In genomic region chr1:144186655-144187396, GRCm38 (mm10) we compare ENCODE assay signal across 26 mouse cellular contexts. TPM values are rescaled to one million over a fixed set of nuclear protein-coding genes. Genes with fewer than 3 reads are reported as not detected.
A peak's percentile ranks its signal among the peaks of the same experiment; 100 is the strongest.
DNase-seq lines count a peak whose midpoint lies in the region; ATAC-seq and TF ChIP-seq lines count a peak whose summit lies in the region.
"Had no signal": no experiment of that assay in that cellular context is flagged by ENCODE, and none has a peak within 500 bp of the region (broad histone marks: within the 10 kb centered on the region; RNA-seq: fewer than 3 reads in every experiment).

No protein-coding gene starts in this region.

- TF ChIP-seq CTCF in bone marrow macrophage, adult 2 months (IDR thresholded peaks at IDR 0.05; ENCODE audit: low read depth, low read length) = no peak

- TF ChIP-seq POLR2A in bone marrow macrophage, adult 2 months (IDR thresholded peaks at IDR 0.05; ENCODE audit: borderline replicate concordance, low read depth, low read length) = no peak

- H3K27me3 ChIP-seq in embryonic facial prominence, embryonic 15.5 days = no peaks in the 10 kb centered on the region
- no peaks in the 10 kb centered on the region for H3K27me3 ChIP-seq in embryonic facial prominence, embryonic 10.5 days (replicated peaks; ENCODE audit: low read depth, poor library complexity, severe bottlenecking)
- H3K27me3 ChIP-seq: embryonic facial prominence, embryonic 12.5 days; forebrain, embryonic 13.5 days; forebrain, embryonic 15.5 days had no signal

- no peaks in the 10 kb centered on the region for H3K36me3 ChIP-seq in embryonic facial prominence, embryonic 15.5 days
- H3K36me3 ChIP-seq in embryonic facial prominence, embryonic 10.5 days (replicated peaks) = no peaks in the 10 kb centered on the region
- H3K36me3 ChIP-seq: embryonic facial prominence, embryonic 12.5 days; forebrain, embryonic 15.5 days; G1E had no signal

- 0 out of 2 replicates have a peak, but pooled peaks cover 10% of the 10 kb centered on the region for H3K4me1 ChIP-seq in embryonic facial prominence, embryonic 15.5 days
- peaks cover 18% of the 10 kb centered on the region for H3K4me1 ChIP-seq in embryonic facial prominence, embryonic 10.5 days
- H3K4me1 ChIP-seq in bone marrow macrophage, adult 2 months (ENCODE audit: control insufficient read depth, insufficient read depth, low read length) = peaks cover 18% of the 10 kb centered on the region

- H3K9ac ChIP-seq in embryonic facial prominence, embryonic 15.5 days = no peak overlapping the region
- H3K9ac ChIP-seq: embryonic facial prominence, embryonic 12.5 days; forebrain, embryonic 13.5 days; forebrain, embryonic 15.5 days; forebrain, postnatal 0 days had no signal

- H3K4me3 ChIP-seq in embryonic facial prominence, embryonic 15.5 days (replicated peaks) = no peak overlapping the region
- H3K4me3 ChIP-seq in embryonic facial prominence, embryonic 10.5 days = no peak overlapping the region
- H3K4me3 ChIP-seq in bone marrow macrophage, adult 2 months (ENCODE audit: insufficient read depth, low read length) = no peak overlapping the region
- H3K4me3 ChIP-seq: embryonic facial prominence, embryonic 12.5 days; erythroblast, embryonic 14.5 days; forebrain, embryonic 13.5 days; forebrain, embryonic 15.5 days had no signal

- no peak overlapping the region for H3K4me2 ChIP-seq in embryonic facial prominence, embryonic 15.5 days (replicated peaks)
- H3K4me2 ChIP-seq: embryonic facial prominence, embryonic 12.5 days; forebrain, embryonic 13.5 days; forebrain, embryonic 15.5 days had no signal

- no peaks in the 10 kb centered on the region for H3K9me3 ChIP-seq in embryonic facial prominence, embryonic 15.5 days (replicated peaks)
- no peaks in the 10 kb centered on the region for H3K9me3 ChIP-seq in embryonic facial prominence, embryonic 10.5 days
- H3K9me3 ChIP-seq: embryonic facial prominence, embryonic 12.5 days; forebrain, embryonic 13.5 days; forebrain, embryonic 15.5 days; G1E had no signal

- ATAC-seq in embryonic facial prominence, embryonic 15.5 days (ENCODE audit: insufficient number of reproducible peaks, low FRiP score, low TSS enrichment, low read depth) = no peak
- peak; percentile 21; the same call in 1 of the 2 replicates for ATAC-seq in megakaryocyte progenitor cell, adult 5-6 weeks (replicated peaks; ENCODE audit: poor library complexity)
- ATAC-seq in erythroid progenitor cell, adult 5-6 weeks (replicated peaks; ENCODE audit: low FRiP score, poor library complexity, severe bottlenecking) = no peak
- ATAC-seq: activated CD4-positive, CD25-positive, alpha-beta regulatory T cell, adult 4 months; forebrain, embryonic 13.5 days; forebrain, embryonic 15.5 days; forebrain, postnatal 0 days; Patski had no signal

- WGBS in embryonic facial prominence, embryonic 15.5 days = 31% methylated on average over 7 of the region's 7 CpGs
- 70% methylated on average over 7 of the region's 7 CpGs for WGBS in embryonic facial prominence, embryonic 10.5 days

- 0 out of 2 replicates have a peak overlapping the region, but pooled peaks have one; percentile 34 for H3K27ac ChIP-seq in embryonic facial prominence, embryonic 15.5 days (replicated peaks)
- no peak overlapping the region for H3K27ac ChIP-seq in embryonic facial prominence, embryonic 10.5 days (replicated peaks)
- peak overlapping the region; percentile 9; the same call in 1 of the 2 replicates for H3K27ac ChIP-seq in bone marrow macrophage, adult 2 months (ENCODE audit: insufficient read depth, low read depth, low read length)
- H3K27ac ChIP-seq: embryonic facial prominence, embryonic 12.5 days; forebrain, embryonic 13.5 days; forebrain, embryonic 15.5 days had no signal

- no peak for DNase-seq in embryonic facial prominence, embryonic 10.5 days (ENCODE audit: low spot score)
- DNase-seq in A20 (ENCODE audit: low read depth, low spot score) = peak; percentile 61
- no peak for DNase-seq in right cerebral cortex, postnatal 25 days
- DNase-seq: adrenal gland, adult 8-10 months; adrenal gland, postnatal 14 days; cerebellum, adult 18-20 months; cerebellum, adult 8-10 months; cerebellum, adult 9-11 months; cerebellum, postnatal 14 days; cerebellum, postnatal 36 days; embryo, embryonic 11 days; forebrain, postnatal 0 days had no signal

RNA-seq across cellular contexts. Expression of gene Rgs13, which starts 9.7 kb away (rescaled TPM):
- polyA plus RNA-seq in embryonic facial prominence, embryonic 15.5 days (2015; fragmentation: Nextera tagmentation; extraction: Ambion mirVana) = 0.81 and 1.0 TPM in 2 replicates
- polyA plus RNA-seq in embryonic facial prominence, embryonic 10.5 days (2016; fragmentation: Nextera tagmentation; extraction: Ambion mirVana) = 0.10 and 0.47 TPM in 2 replicates
- not detected in 2 replicates for polyA plus RNA-seq in bone marrow macrophage, adult 2 months (2012; ENCODE audit: insufficient read depth, insufficient read length, missing spikeins)
- total RNA-seq in megakaryocyte progenitor cell, adult 5-6 weeks (2015) = not detected in 2 replicates
- total RNA-seq in megakaryocyte progenitor cell, adult 5-6 weeks (2017) = not detected in 2 replicates
- not detected in 2 replicates for total RNA-seq in erythroid progenitor cell, adult 5-6 weeks (2015; ENCODE audit: low replicate concordance)
- total RNA-seq in erythroid progenitor cell, adult 5-6 weeks (2017; ENCODE audit: low replicate concordance) = not detected in 2 replicates
- total RNA-seq: adrenal gland, adult 18-20 months; adrenal gland, adult 8-10 months; adrenal gland, postnatal 14 days; common myeloid progenitor, adult 5-6 weeks had no signal
- polyA plus RNA-seq: C2C12; erythroblast, embryonic 14.5 days; Patski had no signal
